Mouse (Mus musculus): ENCODE measurements around the gene Mov10.

- TF ChIP-seq CTCF (IDR thresholded peaks at IDR 0.05; ENCODE audit: low read depth) (peak; percentile 73), EP300 (optimal IDR thresholded peaks at IDR 0.05) (no peak)
Measured at GRCm38 (mm10) chr3:104765021-104765420, 53.3 kb downstream of the Mov10 start.

Data from stomach, postnatal 0 days (tissue).